Mouse (Mus musculus): ENCODE data around the gene Pde1c. TPM values are rescaled to one million over a fixed set of nuclear protein-coding genes. Genes with fewer than 3 reads are reported as not detected.

Pde1c gene
- polyA plus RNA-seq, 1 experiment from 2014 or later = 1.1 TPM

GRCm38 (mm10) chr6:56389178-56389577 is 179.7 kb downstream of the Pde1c start:
- Histone ChIP-seq H3K36me3 (no peaks in the 10 kb centered on the region), H3K9me3 (replicated peaks) (no peaks in the 10 kb centered on the region), H3K4me3 (no peak overlapping the region), H3K27ac (no peak overlapping the region), H3K27me3 (ENCODE audit: low read depth, poor library complexity, severe bottlenecking) (no peaks in the 10 kb centered on the region), H3K4me1 (no peaks in the 10 kb centered on the region)
- no peak for DNase-seq (ENCODE audit: low spot score)
- 81% methylated on average over 5 of the region's 5 CpGs for WGBS

- no peak for DNase-seq (ENCODE audit: low spot score)
- Histone ChIP-seq H3K27me3 (ENCODE audit: low read depth, poor library complexity, severe bottlenecking) (no peaks in the 10 kb centered on the region), H3K36me3 (no peaks in the 10 kb centered on the region), H3K27ac (no peak overlapping the region), H3K9me3 (replicated peaks) (no peaks in the 10 kb centered on the region), H3K4me3 (no peak overlapping the region), H3K4me1 (no peaks in the 10 kb centered on the region)
- 89% methylated on average over 3 of the region's 3 CpGs for WGBS
Observed at GRCm38 (mm10) chr6:56376359-56376758, 192.5 kb downstream of the Pde1c start.

- H3K36me3 ChIP-seq = no peaks in the 10 kb centered on the region
- no peak for DNase-seq (ENCODE audit: low spot score)
Observed at GRCm38 (mm10) chr6:56374180-56374579, 194.7 kb downstream of the Pde1c start.

GRCm38 (mm10) chr6:56373753-56374152 is 195.2 kb downstream of the Pde1c start:
- H3K4me1 ChIP-seq = no peaks in the 10 kb centered on the region
- WGBS = 95% methylated on average over 3 of the region's 3 CpGs
- H3K36me3 ChIP-seq = no peaks in the 10 kb centered on the region
- H3K4me3 ChIP-seq = no peak overlapping the region
- no peaks in the 10 kb centered on the region for H3K27me3 ChIP-seq (ENCODE audit: low read depth, poor library complexity, severe bottlenecking)
- no peaks in the 10 kb centered on the region for H3K9me3 ChIP-seq (replicated peaks)
- no peak overlapping the region for H3K27ac ChIP-seq
- no peak for DNase-seq (ENCODE audit: low spot score)

More at GRCm38 (mm10) chr6:56374180-56374579, 194.7 kb downstream of the Pde1c start:
- WGBS = 86% methylated on average over 5 of the region's 5 CpGs
- Histone ChIP-seq H3K4me1 (no peaks in the 10 kb centered on the region), H3K27ac (no peak overlapping the region), H3K27me3 (ENCODE audit: low read depth, poor library complexity, severe bottlenecking) (no peaks in the 10 kb centered on the region), H3K9me3 (replicated peaks) (no peaks in the 10 kb centered on the region), H3K4me3 (no peak overlapping the region)

GRCm38 (mm10) chr6:56373046-56373751 is 195.7 kb downstream of the Pde1c start:
- no peak overlapping the region for H3K4me3 ChIP-seq
- 69% methylated on average over 10 of the region's 10 CpGs for WGBS
- no peaks in the 10 kb centered on the region for H3K36me3 ChIP-seq
- H3K27ac ChIP-seq = no peak overlapping the region
- H3K27me3 ChIP-seq (ENCODE audit: low read depth, poor library complexity, severe bottlenecking) = no peaks in the 10 kb centered on the region
- H3K9me3 ChIP-seq (replicated peaks) = no peaks in the 10 kb centered on the region
- no peak for DNase-seq (ENCODE audit: low spot score)
- no peaks in the 10 kb centered on the region for H3K4me1 ChIP-seq

GRCm38 (mm10) chr6:56369462-56369861 is 199.4 kb downstream of the Pde1c start:
- Histone ChIP-seq H3K36me3 (no peaks in the 10 kb centered on the region), H3K9me3 (replicated peaks) (no peaks in the 10 kb centered on the region), H3K27me3 (ENCODE audit: low read depth, poor library complexity, severe bottlenecking) (no peaks in the 10 kb centered on the region), H3K4me1 (no peaks in the 10 kb centered on the region), H3K27ac (no peak overlapping the region), H3K4me3 (no peak overlapping the region)
- 77% methylated on average over 13 of the region's 13 CpGs for WGBS
- no peak for DNase-seq (ENCODE audit: low spot score)

- no peak overlapping the region for H3K27ac ChIP-seq
- no peak for DNase-seq (ENCODE audit: low spot score)
- H3K36me3 ChIP-seq = no peaks in the 10 kb centered on the region
- H3K4me1 ChIP-seq = no peaks in the 10 kb centered on the region
- 51% methylated on average over 1 of the region's 1 CpGs for WGBS
- no peaks in the 10 kb centered on the region for H3K9me3 ChIP-seq (replicated peaks)
- no peak overlapping the region for H3K4me3 ChIP-seq
- peaks cover 5% of the 10 kb centered on the region; the same call in 1 of the 2 replicates for H3K27me3 ChIP-seq (ENCODE audit: low read depth, poor library complexity, severe bottlenecking)
Observed at GRCm38 (mm10) chr6:56368116-56368515, 200.8 kb downstream of the Pde1c start.

GRCm38 (mm10) chr6:56367257-56367656 is 201.6 kb downstream of the Pde1c start:
- H3K4me1 ChIP-seq = peaks cover 2% of the 10 kb centered on the region
- peaks cover 14% of the 10 kb centered on the region for H3K27me3 ChIP-seq (ENCODE audit: low read depth, poor library complexity, severe bottlenecking)
- DNase-seq (ENCODE audit: low spot score) = no peak
- no peak overlapping the region for H3K4me3 ChIP-seq
- H3K9me3 ChIP-seq (replicated peaks) = no peaks in the 10 kb centered on the region
- H3K36me3 ChIP-seq = no peaks in the 10 kb centered on the region
- H3K27ac ChIP-seq = no peak overlapping the region

GRCm38 (mm10) chr6:56362650-56363049 is 206.3 kb downstream of the Pde1c start:
- peak overlapping the region; percentile 47; the same call in 1 of the 2 replicates for H3K4me3 ChIP-seq
- DNase-seq (ENCODE audit: low spot score) = no peak

GRCm38 (mm10) chr6:56362128-56362545 is 206.8 kb downstream of the Pde1c start:
- Histone ChIP-seq H3K36me3 (no peaks in the 10 kb centered on the region), H3K4me3 (peak overlapping the region; percentile 47), H3K27me3 (ENCODE audit: low read depth, poor library complexity, severe bottlenecking) (peaks cover 42% of the 10 kb centered on the region), H3K9me3 (replicated peaks) (no peaks in the 10 kb centered on the region), H3K4me1 (peaks cover 11% of the 10 kb centered on the region), H3K27ac (no peak overlapping the region)
- WGBS = 3% methylated on average over 10 of the region's 10 CpGs
- DNase-seq (ENCODE audit: low spot score) = peak; percentile 48

More at GRCm38 (mm10) chr6:56362650-56363049, 206.3 kb downstream of the Pde1c start:
- H3K9me3 ChIP-seq (replicated peaks) = no peaks in the 10 kb centered on the region
- H3K27me3 ChIP-seq (ENCODE audit: low read depth, poor library complexity, severe bottlenecking) = peaks cover 42% of the 10 kb centered on the region
- H3K4me1 ChIP-seq = peaks cover 11% of the 10 kb centered on the region
- no peak overlapping the region for H3K27ac ChIP-seq
- no peaks in the 10 kb centered on the region for H3K36me3 ChIP-seq
- WGBS = 17% methylated on average over 5 of the region's 5 CpGs

- no peaks in the 10 kb centered on the region for H3K36me3 ChIP-seq
- peaks cover 42% of the 10 kb centered on the region for H3K27me3 ChIP-seq (ENCODE audit: low read depth, poor library complexity, severe bottlenecking)
- no peak for DNase-seq (ENCODE audit: low spot score)
- H3K4me1 ChIP-seq = peaks cover 11% of the 10 kb centered on the region
- no peak overlapping the region for H3K27ac ChIP-seq
- peak overlapping the region; percentile 47 for H3K4me3 ChIP-seq
- no peaks in the 10 kb centered on the region for H3K9me3 ChIP-seq (replicated peaks)
- WGBS = 3% methylated on average over 19 of the region's 19 CpGs
Observed at GRCm38 (mm10) chr6:56361348-56362127, 207.4 kb downstream of the Pde1c start.

- Histone ChIP-seq H3K4me3 (no peak overlapping the region), H3K27ac (no peak overlapping the region), H3K9me3 (replicated peaks) (no peaks in the 10 kb centered on the region), H3K27me3 (ENCODE audit: low read depth, poor library complexity, severe bottlenecking) (peaks cover 42% of the 10 kb centered on the region), H3K4me1 (peaks cover 11% of the 10 kb centered on the region), H3K36me3 (no peaks in the 10 kb centered on the region)
- no peak for DNase-seq (ENCODE audit: low spot score)
- 61% methylated on average over 6 of the region's 6 CpGs for WGBS
Observed at GRCm38 (mm10) chr6:56360086-56360485, 208.8 kb downstream of the Pde1c start.

GRCm38 (mm10) chr6:56359126-56359525 is 209.8 kb downstream of the Pde1c start:
- Histone ChIP-seq H3K4me1 (peaks cover 11% of the 10 kb centered on the region), H3K36me3 (no peaks in the 10 kb centered on the region), H3K9me3 (replicated peaks) (no peaks in the 10 kb centered on the region), H3K4me3 (no peak overlapping the region), H3K27ac (no peak overlapping the region), H3K27me3 (ENCODE audit: low read depth, poor library complexity, severe bottlenecking) (peaks cover 42% of the 10 kb centered on the region)
- WGBS = 87% methylated on average over 3 of the region's 3 CpGs
- DNase-seq (ENCODE audit: low spot score) = no peak
